Mouse (Mus musculus): ENCODE measurements around the gene Ugt1a1. TPM values are rescaled to one million over a fixed set of nuclear protein-coding genes. Genes with fewer than 3 reads are reported as not detected.
A peak's percentile ranks its signal among the peaks of the same experiment; 100 is the strongest.

Gene Ugt1a1
- polyA plus RNA-seq, 2 experiments from 2014 or later: not detected

DNA sequence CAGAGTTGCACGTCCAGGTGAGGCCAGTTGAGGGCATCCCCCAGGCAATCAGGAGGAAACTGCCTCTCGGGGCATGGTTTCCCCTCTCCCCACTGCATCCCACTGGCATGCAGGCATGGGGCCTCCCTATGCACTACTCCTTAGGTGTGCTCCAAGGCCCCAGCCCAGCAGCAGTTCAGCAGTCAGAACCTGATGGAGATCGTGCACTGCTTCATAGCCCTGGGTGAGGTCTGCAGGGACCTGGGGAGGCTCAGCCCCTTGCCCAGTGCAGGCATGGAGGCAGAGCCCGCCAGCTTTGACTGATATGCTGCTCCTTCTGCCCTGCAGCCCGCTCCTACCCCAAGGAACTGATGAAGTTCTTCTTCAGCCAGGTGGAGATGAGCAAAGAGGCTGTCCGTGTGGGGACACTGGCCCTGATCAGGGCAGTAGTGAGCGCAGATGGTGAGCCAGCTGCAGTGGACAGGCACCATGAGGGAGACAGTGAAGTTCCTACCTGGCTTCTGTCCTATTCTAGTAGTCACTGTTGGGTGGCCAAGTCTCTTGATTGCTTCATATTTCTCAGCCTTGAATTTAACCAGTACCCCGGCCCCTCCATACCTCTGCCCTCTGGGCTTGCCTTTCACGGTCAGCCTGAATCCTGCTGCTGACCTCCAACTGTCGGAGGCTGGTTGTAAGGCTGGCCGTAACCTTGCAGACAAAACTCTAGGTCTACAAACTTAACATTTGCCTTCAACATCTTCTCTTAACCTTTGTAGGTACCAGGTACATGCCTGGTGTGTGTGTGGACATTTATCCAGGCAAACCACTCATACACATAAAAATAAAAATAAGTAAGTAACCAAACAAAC, 23.5 kb downstream of the Ugt1a1 start:
- ATAC-seq: no peak

GRCm38 (mm10) chr1:88235894-88236415, 24.2 kb downstream of the Ugt1a1 start:
- ATAC-seq: no peak

DNA sequence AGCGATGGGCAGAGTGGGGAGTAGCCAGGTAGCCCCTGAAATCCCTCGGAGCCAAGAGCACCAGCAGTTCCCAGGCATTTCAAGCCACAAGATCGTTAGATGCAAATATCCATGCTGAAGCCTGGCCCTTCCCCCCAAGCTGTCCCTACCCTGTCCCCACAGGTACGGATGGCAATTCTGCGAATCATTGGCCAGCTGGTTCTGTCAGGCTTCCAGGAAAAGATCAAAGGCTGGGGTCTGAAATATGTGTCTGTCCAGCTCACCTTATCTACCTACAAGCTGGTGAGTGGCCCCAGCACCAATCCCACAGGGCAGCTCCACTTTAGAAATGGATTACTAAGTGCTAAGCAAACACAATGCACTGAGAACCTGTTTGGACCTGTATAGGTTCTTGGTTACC, 25.6 kb downstream of the Ugt1a1 start:
- no peak for ATAC-seq

DNA sequence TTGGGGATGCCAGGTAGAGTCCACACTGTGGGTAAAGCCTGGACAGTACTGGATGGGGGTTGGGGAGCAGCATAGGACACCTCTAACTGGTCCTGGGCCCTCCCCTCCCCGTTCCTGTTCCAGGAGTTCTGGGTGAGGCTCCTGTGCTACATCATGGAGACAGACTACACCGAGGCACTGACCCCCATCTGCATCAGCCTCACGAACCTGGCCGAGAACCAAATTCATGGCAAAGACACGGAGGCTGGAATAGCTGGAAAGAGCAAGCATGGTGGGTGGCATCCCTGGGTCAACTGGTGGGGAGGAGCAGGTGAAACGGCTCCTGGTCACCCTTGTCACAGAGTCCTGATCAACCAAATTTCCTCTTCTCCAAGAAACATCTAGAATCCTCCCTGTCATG, 27.0 kb downstream of the Ugt1a1 start:
- no peak for ATAC-seq

DNA sequence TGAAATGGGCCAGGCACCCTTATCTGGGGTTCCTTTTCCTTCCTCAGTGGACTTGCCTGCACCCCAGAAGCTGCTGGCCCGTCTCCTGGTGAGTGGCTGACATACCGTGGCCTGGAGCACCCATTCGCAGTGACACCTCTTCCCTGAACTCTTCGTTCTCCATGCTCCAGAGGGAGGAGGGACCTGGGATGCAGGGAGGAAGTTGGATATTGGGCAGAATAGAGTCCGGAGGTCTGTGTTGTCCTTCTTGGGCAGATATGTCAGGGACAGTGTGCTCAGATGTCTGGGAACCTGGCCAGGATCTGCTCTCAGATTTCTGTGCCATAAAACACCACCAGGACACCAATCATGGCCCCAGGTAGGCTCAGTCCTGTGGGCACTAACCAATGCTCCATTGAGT, 28.3 kb downstream of the Ugt1a1 start:
- no peak for ATAC-seq

GRCm38 (mm10) chr1:88240579-88240978, 28.8 kb downstream of the Ugt1a1 start:
- no peak for ATAC-seq

GRCm38 (mm10) chr1:88243861-88244260, 32.1 kb downstream of the Ugt1a1 start:
- ATAC-seq: no peak

DNA sequence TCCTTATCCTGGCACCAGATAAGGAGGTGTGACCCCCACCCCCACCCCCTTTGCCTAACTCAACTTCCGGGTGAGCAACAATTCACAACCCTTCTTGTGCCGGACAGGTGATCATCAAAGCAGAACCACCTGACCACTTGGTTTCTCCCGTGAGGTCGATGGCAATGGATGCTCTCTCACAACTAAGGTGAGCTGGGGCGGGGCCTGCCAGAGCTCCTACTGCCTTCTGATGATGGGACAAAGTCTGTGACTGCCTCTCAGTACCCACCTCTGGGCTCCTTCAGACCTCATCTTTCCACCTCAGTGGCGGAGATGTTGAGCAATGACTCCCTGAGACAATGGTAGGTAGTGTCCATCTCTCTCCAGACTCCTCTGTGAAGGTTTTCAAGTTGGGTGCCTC, 34.1 kb downstream of the Ugt1a1 start:
- no peak for ATAC-seq

GRCm38 (mm10) chr1:88246386-88246785, 34.6 kb downstream of the Ugt1a1 start:
- no peak for ATAC-seq

GRCm38 (mm10) chr1:88247660-88248059, 35.9 kb downstream of the Ugt1a1 start:
- no peak for ATAC-seq

GRCm38 (mm10) chr1:88248658-88249057, 36.9 kb downstream of the Ugt1a1 start:
- ATAC-seq: no peak

- ATAC-seq: no peak
Observed at GRCm38 (mm10) chr1:88249596-88249995, 37.8 kb downstream of the Ugt1a1 start.

GRCm38 (mm10) chr1:88250023-88250422, 38.3 kb downstream of the Ugt1a1 start:
- ATAC-seq: no peak

- ATAC-seq: peak; percentile 9
Observed at GRCm38 (mm10) chr1:88253106-88253505, 41.3 kb downstream of the Ugt1a1 start.

DNA sequence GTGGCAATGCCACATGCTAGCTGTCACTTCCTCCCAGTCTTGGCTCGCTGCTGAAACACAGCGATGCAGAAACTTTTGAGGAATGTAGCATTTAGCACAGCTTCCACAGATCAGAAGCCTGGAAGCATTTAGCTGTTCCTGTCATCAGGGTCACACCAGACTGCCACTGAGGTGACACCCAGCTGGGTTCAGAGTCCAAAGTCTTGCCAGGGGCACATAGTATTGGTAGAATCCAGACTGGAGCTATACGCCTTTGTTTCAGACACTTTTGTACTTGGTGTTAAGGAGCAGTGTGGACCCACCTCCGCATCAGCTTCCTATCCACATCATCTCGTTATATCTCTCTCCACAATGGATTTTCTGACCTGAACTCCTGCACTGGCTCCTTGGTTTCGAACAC, 41.8 kb downstream of the Ugt1a1 start:
- no peak for ATAC-seq

DNA sequence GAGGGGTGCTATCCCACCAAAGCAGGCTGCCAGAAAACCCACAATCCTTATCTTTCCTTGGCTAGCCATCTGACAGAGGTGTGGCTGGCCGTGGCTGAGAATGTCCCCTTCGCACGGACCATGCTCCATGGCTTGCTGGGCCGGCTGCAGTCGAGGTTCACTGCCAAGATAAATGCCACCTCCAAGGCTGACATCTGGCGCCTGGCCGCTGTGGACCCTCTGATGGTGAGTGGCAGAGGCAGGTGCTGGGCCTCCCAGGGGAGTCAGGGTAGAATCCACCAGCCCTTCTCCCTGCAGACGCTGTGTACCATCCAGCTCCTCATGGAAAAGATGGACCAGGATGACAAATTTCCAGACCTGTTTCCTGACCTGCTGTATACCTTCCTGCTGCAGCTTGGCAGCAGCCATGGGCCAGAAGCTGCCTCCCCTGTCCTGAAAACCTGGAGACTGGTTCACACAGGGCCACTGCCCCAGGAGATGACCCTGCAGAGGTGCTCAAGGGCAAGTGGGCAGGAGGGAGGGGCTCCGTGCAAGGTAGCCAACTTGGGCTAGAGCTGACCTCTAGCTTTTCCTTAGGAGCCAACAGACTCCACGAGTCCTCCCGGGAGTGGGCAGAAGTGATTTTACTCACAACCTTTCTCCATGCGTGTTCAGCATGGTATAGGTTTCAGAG, 43.2 kb downstream of the Ugt1a1 start:
- ATAC-seq: no peak

GRCm38 (mm10) chr1:88255466-88255857, 43.7 kb downstream of the Ugt1a1 start:
- ATAC-seq: no peak

- ATAC-seq: no peak
Observed at GRCm38 (mm10) chr1:88255989-88256754, 44.4 kb downstream of the Ugt1a1 start.

GRCm38 (mm10) chr1:88256886-88257663, 45.3 kb downstream of the Ugt1a1 start:
- ATAC-seq: no peak

DNA sequence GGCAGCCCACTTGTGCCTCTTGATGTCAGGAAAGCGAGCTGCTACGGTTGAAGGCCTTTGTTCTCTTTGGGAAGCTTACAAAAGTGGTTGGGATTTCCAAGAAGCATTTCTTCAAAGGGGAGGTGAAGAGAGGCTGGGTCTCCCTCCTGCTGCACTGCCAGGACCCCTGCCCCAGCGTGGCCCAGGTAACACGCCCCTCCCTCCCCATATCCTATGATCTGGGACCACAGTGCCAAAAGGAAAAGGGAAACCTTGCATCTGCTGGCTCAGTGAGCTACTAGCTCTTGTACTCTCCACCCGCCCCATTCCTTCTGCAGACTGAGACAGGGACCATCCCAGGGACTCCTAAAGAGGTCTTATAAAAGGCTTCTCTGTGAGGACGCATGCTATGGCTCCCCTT, 45.9 kb downstream of the Ugt1a1 start:
- no peak for ATAC-seq

- no peak for ATAC-seq
Observed at GRCm38 (mm10) chr1:88258361-88258760, 46.6 kb downstream of the Ugt1a1 start.
